12 mouse cellular contexts compared by ENCODE assay signal in the genomic region with DNA sequence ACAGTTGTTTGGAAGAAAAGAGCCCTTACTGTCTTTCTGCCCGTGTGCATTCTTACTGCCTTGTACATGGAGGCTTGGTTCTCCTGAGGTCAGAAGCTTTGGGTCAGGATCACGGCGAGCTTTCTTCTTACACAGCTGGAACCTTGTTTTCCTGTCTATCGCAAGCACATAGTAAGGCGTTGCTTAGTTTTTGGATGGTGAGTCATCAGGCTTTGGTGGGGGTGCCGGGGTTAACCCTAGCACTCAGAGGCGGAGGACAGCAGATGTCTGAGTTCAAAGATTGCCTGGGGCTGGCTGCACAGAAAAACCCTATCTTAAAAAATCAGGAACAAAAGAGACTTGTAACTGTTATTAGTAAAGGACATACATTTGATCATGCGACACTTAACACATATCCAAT. TPM values are rescaled to one million over a fixed set of nuclear protein-coding genes. Genes with fewer than 3 reads are reported as not detected.
DNase-seq lines count a peak whose midpoint lies in the region; ATAC-seq and TF ChIP-seq lines count a peak whose summit lies in the region.
"Had no signal": no experiment of that assay in that cellular context is flagged by ENCODE, and none has a peak within 500 bp of the region (broad histone marks: within the 10 kb centered on the region; RNA-seq: fewer than 3 reads in every experiment).

No protein-coding gene starts in this region.

- H3K36me3 ChIP-seq in heart, embryonic 12.5 days, result peaks cover 63% of the 10 kb centered on the region
- peaks cover 79% of the 10 kb centered on the region for H3K36me3 ChIP-seq in liver, embryonic 12.5 days
- H3K36me3 ChIP-seq in limb, embryonic 10.5 days, result peaks cover 87% of the 10 kb centered on the region

- no peak for TF ChIP-seq POLR2A in embryonic fibroblast, embryonic 13.5 days (IDR thresholded peaks at IDR 0.05; ENCODE audit: low read depth, low read length)

- no peak overlapping the region for H3K27ac ChIP-seq in heart, embryonic 12.5 days (ENCODE audit: poor library complexity, severe bottlenecking)
- H3K27ac ChIP-seq in embryonic fibroblast, embryonic 13.5 days (ENCODE audit: insufficient read depth, low read length), result peak overlapping the region; percentile 12; the same call in 1 of the 2 replicates
- no peak overlapping the region for H3K27ac ChIP-seq in liver, embryonic 12.5 days
- H3K27ac ChIP-seq in limb, embryonic 10.5 days, result no peak overlapping the region
- H3K27ac ChIP-seq: limb, embryonic 13.5 days had no signal

- no peaks in the 10 kb centered on the region for H3K9me3 ChIP-seq in heart, embryonic 12.5 days (replicated peaks)
- no peaks in the 10 kb centered on the region for H3K9me3 ChIP-seq in liver, embryonic 12.5 days (replicated peaks)
- no peaks in the 10 kb centered on the region for H3K9me3 ChIP-seq in limb, embryonic 10.5 days (replicated peaks)
- H3K9me3 ChIP-seq: hindbrain, embryonic 12.5 days; limb, embryonic 13.5 days had no signal

- H3K27me3 ChIP-seq in heart, embryonic 12.5 days (replicated peaks), result no peaks in the 10 kb centered on the region
- H3K27me3 ChIP-seq in liver, embryonic 12.5 days (replicated peaks), result no peaks in the 10 kb centered on the region
- no peaks in the 10 kb centered on the region for H3K27me3 ChIP-seq in limb, embryonic 10.5 days (ENCODE audit: low read depth, poor library complexity, severe bottlenecking)
- H3K27me3 ChIP-seq: hindbrain, embryonic 12.5 days; limb, embryonic 13.5 days had no signal

- H3K4me1 ChIP-seq in heart, embryonic 12.5 days (replicated peaks), result peaks cover 8% of the 10 kb centered on the region
- peaks cover 12% of the 10 kb centered on the region for H3K4me1 ChIP-seq in embryonic fibroblast, embryonic 13.5 days (ENCODE audit: control insufficient read depth, insufficient read depth, low read length)
- H3K4me1 ChIP-seq in liver, embryonic 12.5 days, result no peaks in the 10 kb centered on the region
- no peaks in the 10 kb centered on the region for H3K4me1 ChIP-seq in limb, embryonic 10.5 days
- H3K4me1 ChIP-seq: hindbrain, embryonic 12.5 days; limb, embryonic 13.5 days had no signal

- H3K9ac ChIP-seq in heart, embryonic 12.5 days, result no peak overlapping the region
- no peak overlapping the region for H3K9ac ChIP-seq in liver, embryonic 12.5 days
- H3K9ac ChIP-seq: hindbrain, embryonic 12.5 days; limb, embryonic 13.5 days had no signal

- no peak for ATAC-seq in heart, embryonic 12.5 days (ENCODE audit: insufficient number of reproducible peaks, low FRiP score)
- no peak for ATAC-seq in liver, embryonic 12.5 days
- no peak for ATAC-seq in monocyte, adult 5-6 weeks (replicated peaks; ENCODE audit: insufficient number of reproducible peaks, low FRiP score, low TSS enrichment, poor library complexity, severe bottlenecking)
- ATAC-seq: intestine, embryonic 16.5 days had no signal

- 79% methylated on average over 8 of the region's 8 CpGs for WGBS in heart, embryonic 12.5 days
- WGBS in liver, embryonic 12.5 days (ENCODE audit: insufficient replicate concordance), result 80% methylated on average over 8 of the region's 8 CpGs
- 89% methylated on average over 8 of the region's 8 CpGs for WGBS in limb, embryonic 10.5 days

- DNase-seq in heart, adult 8-10 months (ENCODE audit: low spot score), result peak; percentile 26
- DNase-seq in urinary bladder, postnatal 14 days (ENCODE audit: low spot score), result peak; percentile 44
- no peak for DNase-seq in urinary bladder, adult 2 months (ENCODE audit: low spot score)
- no peak for DNase-seq in limb, embryonic 10.5 days (ENCODE audit: low spot score)
- DNase-seq: cerebellum, adult 8-10 months had no signal

- H3K4me3 ChIP-seq in heart, embryonic 12.5 days, result no peak overlapping the region
- H3K4me3 ChIP-seq in embryonic fibroblast, embryonic 13.5 days (ENCODE audit: insufficient read depth, low read length), result no peak overlapping the region
- H3K4me3 ChIP-seq in liver, embryonic 12.5 days, result no peak overlapping the region
- no peak overlapping the region for H3K4me3 ChIP-seq in limb, embryonic 10.5 days
- H3K4me3 ChIP-seq: hindbrain, embryonic 12.5 days; limb, embryonic 13.5 days had no signal

- TF ChIP-seq CTCF in embryonic fibroblast, embryonic 13.5 days (IDR thresholded peaks at IDR 0.05; ENCODE audit: borderline replicate concordance, insufficient read depth, low read length), result no peak

- no peak overlapping the region for H3K4me2 ChIP-seq in heart, embryonic 12.5 days
- no peak overlapping the region for H3K4me2 ChIP-seq in liver, embryonic 12.5 days
- H3K4me2 ChIP-seq: hindbrain, embryonic 12.5 days; limb, embryonic 13.5 days had no signal

RNA-seq across cellular contexts. Expression of gene Ppa1, which starts 13.5 kb away (rescaled TPM):
- total RNA-seq in heart, adult 8-10 months (2022), result 10 to 100 TPM; 71.2 to 81.2 (median 74.4) TPM
- polyA plus RNA-seq in heart, embryonic 12.5 days (2016; fragmentation: Nextera tagmentation; extraction: Ambion mirVana), result 130 and 132 TPM in 2 replicates
- polyA plus RNA-seq in urinary bladder, adult 2 months (2012; rRNA removed), result 80.6 and 99.8 TPM in 2 replicates
- 67.1 and 70.0 TPM in 2 replicates for polyA plus RNA-seq in embryonic fibroblast, embryonic 13.5 days (2011; ENCODE audit: insufficient read length, low read depth, missing spikeins)
- 137 and 147 TPM in 2 replicates for polyA plus RNA-seq in liver, embryonic 12.5 days (2016; fragmentation: Nextera tagmentation; extraction: Ambion mirVana)
- 356 and 405 TPM in 2 replicates for polyA plus RNA-seq in limb, embryonic 10.5 days (2016; fragmentation: Nextera tagmentation; extraction: Ambion mirVana)
- 13.3 to 20.4 TPM (median 17.9 TPM) in 3 replicates for total RNA-seq in monocyte, adult 5-6 weeks (2017)

RNA-seq across cellular contexts. Expression of gene Sar1a, which starts 18.2 kb away (rescaled TPM):
- total RNA-seq in heart, adult 8-10 months (2022), result 100 to 1,000 TPM; 159 to 182 (median 170) TPM
- 172 and 179 TPM in 2 replicates for polyA plus RNA-seq in heart, embryonic 12.5 days (2016; fragmentation: Nextera tagmentation; extraction: Ambion mirVana)
- polyA plus RNA-seq in urinary bladder, adult 2 months (2012; rRNA removed), result 146 and 162 TPM in 2 replicates
- polyA plus RNA-seq in embryonic fibroblast, embryonic 13.5 days (2011; ENCODE audit: insufficient read length, low read depth, missing spikeins), result 249 and 278 TPM in 2 replicates
- 110 and 112 TPM in 2 replicates for polyA plus RNA-seq in liver, embryonic 12.5 days (2016; fragmentation: Nextera tagmentation; extraction: Ambion mirVana)
- polyA plus RNA-seq in limb, embryonic 10.5 days (2016; fragmentation: Nextera tagmentation; extraction: Ambion mirVana), result 220 and 231 TPM in 2 replicates
- 189 to 231 TPM (median 229 TPM) in 3 replicates for total RNA-seq in monocyte, adult 5-6 weeks (2017)

RNA-seq across cellular contexts. Expression of gene Tysnd1, which starts 33.4 kb away (rescaled TPM):
- 10 to 100 TPM; 21.8 to 24.1 (median 23.6) TPM for total RNA-seq in heart, adult 8-10 months (2022)
- polyA plus RNA-seq in heart, embryonic 12.5 days (2016; fragmentation: Nextera tagmentation; extraction: Ambion mirVana), result 31.0 and 32.1 TPM in 2 replicates
- 25.6 and 25.8 TPM in 2 replicates for polyA plus RNA-seq in urinary bladder, adult 2 months (2012; rRNA removed)
- polyA plus RNA-seq in embryonic fibroblast, embryonic 13.5 days (2011; ENCODE audit: insufficient read length, low read depth, missing spikeins), result 14.5 and 19.3 TPM in 2 replicates
- 38.9 and 41.5 TPM in 2 replicates for polyA plus RNA-seq in liver, embryonic 12.5 days (2016; fragmentation: Nextera tagmentation; extraction: Ambion mirVana)
- 38.2 and 39.9 TPM in 2 replicates for polyA plus RNA-seq in limb, embryonic 10.5 days (2016; fragmentation: Nextera tagmentation; extraction: Ambion mirVana)
- 6.6 to 14.0 TPM (median 9.7 TPM) in 3 replicates for total RNA-seq in monocyte, adult 5-6 weeks (2017)

RNA-seq across cellular contexts. Expression of gene Aifm2, which starts 53.2 kb away (rescaled TPM):
- total RNA-seq in heart, adult 8-10 months (2022), result 10 to 100 TPM; 21.1 to 29.9 (median 25.6) TPM
- 20.8 and 22.7 TPM in 2 replicates for polyA plus RNA-seq in heart, embryonic 12.5 days (2016; fragmentation: Nextera tagmentation; extraction: Ambion mirVana)
- polyA plus RNA-seq in urinary bladder, adult 2 months (2012; rRNA removed), result 188 and 194 TPM in 2 replicates
- 11.5 and 14.9 TPM in 2 replicates for polyA plus RNA-seq in embryonic fibroblast, embryonic 13.5 days (2011; ENCODE audit: insufficient read length, low read depth, missing spikeins)
- 3.3 and 4.2 TPM in 2 replicates for polyA plus RNA-seq in liver, embryonic 12.5 days (2016; fragmentation: Nextera tagmentation; extraction: Ambion mirVana)
- 8.3 and 11.3 TPM in 2 replicates for polyA plus RNA-seq in limb, embryonic 10.5 days (2016; fragmentation: Nextera tagmentation; extraction: Ambion mirVana)
- 8.5 to 18.3 TPM (median 17.4 TPM) in 3 replicates for total RNA-seq in monocyte, adult 5-6 weeks (2017)

Comparison
In these comparisons a context has a peak if more than half of its experiments do, and no peak if none do; other contexts are left out.
1. DNase-seq: peak in heart, adult 8-10 months (single experiment) and urinary bladder, postnatal 14 days (single experiment); none in urinary bladder, adult 2 months (single experiment) and limb, embryonic 10.5 days (single experiment).